Mouse (Mus musculus): ENCODE results near the gene Micu2. TPM values are rescaled to one million over a fixed set of nuclear protein-coding genes. Genes with fewer than 3 reads are reported as not detected.

Micu2 gene
- polyA plus RNA-seq, 1 experiment from 2014 or later: 54.1 TPM

- Histone ChIP-seq H3K36me3 (ENCODE audit: insufficient read depth) (0 out of 2 replicates have a peak, but pooled peaks cover 3% of the 10 kb centered on the region), H3K9ac (no peak overlapping the region), H3K4me2 (no peak overlapping the region), H3K4me3 (ENCODE audit: low read depth, low read length) (no peak overlapping the region), H3K4me1 (ENCODE audit: insufficient read depth) (no peaks in the 10 kb centered on the region), H3K27me3 (ENCODE audit: insufficient read depth, low read length) (no peaks in the 10 kb centered on the region), H3K27ac (ENCODE audit: low read depth) (no peak overlapping the region), H3K9me3 (ENCODE audit: low read depth, low read length) (no peaks in the 10 kb centered on the region)
- 87% methylated on average over 4 of the region's 4 CpGs for WGBS
- DNase-seq: no peak
- TF ChIP-seq CTCF (IDR thresholded peaks at IDR 0.05; ENCODE audit: low read depth): no peak
- no peak for ATAC-seq (ENCODE audit: insufficient read depth)
Observed at GRCm38 (mm10) chr14:57967080-57967797, 31.8 kb downstream of the Micu2 start.

- TF ChIP-seq CTCF (IDR thresholded peaks at IDR 0.05; ENCODE audit: low read depth): no peak
- no peaks in the 10 kb centered on the region for H3K27me3 ChIP-seq (ENCODE audit: insufficient read depth, low read length)
Observed at GRCm38 (mm10) chr14:57961861-57962260, 37.2 kb downstream of the Micu2 start.

GRCm38 (mm10) chr14:57951089-57951488, 48.0 kb downstream of the Micu2 start:
- no peaks in the 10 kb centered on the region for H3K4me1 ChIP-seq (ENCODE audit: insufficient read depth)
- no peak overlapping the region for H3K4me2 ChIP-seq
- no peaks in the 10 kb centered on the region for H3K9me3 ChIP-seq (ENCODE audit: low read depth, low read length)
- ATAC-seq (ENCODE audit: insufficient read depth) (no peak), DNase-seq (peak; percentile 61)
- peaks cover 8% of the 10 kb centered on the region for H3K36me3 ChIP-seq (ENCODE audit: insufficient read depth)
- peak; percentile 62 for TF ChIP-seq CTCF (IDR thresholded peaks at IDR 0.05; ENCODE audit: low read depth)
- H3K9ac ChIP-seq: no peak overlapping the region
- H3K4me3 ChIP-seq (ENCODE audit: low read depth, low read length): no peak overlapping the region
- no peaks in the 10 kb centered on the region for H3K27me3 ChIP-seq (ENCODE audit: insufficient read depth, low read length)
- WGBS: 27% methylated on average over 2 of the region's 2 CpGs
- H3K27ac ChIP-seq (ENCODE audit: low read depth): no peak overlapping the region

More at GRCm38 (mm10) chr14:57961861-57962260, 37.2 kb downstream of the Micu2 start:
- Histone ChIP-seq H3K4me1 (ENCODE audit: insufficient read depth) (no peaks in the 10 kb centered on the region), H3K4me2 (no peak overlapping the region), H3K27ac (ENCODE audit: low read depth) (no peak overlapping the region), H3K9me3 (ENCODE audit: low read depth, low read length) (no peaks in the 10 kb centered on the region), H3K9ac (no peak overlapping the region), H3K4me3 (ENCODE audit: low read depth, low read length) (no peak overlapping the region), H3K36me3 (ENCODE audit: insufficient read depth) (peaks cover 2% of the 10 kb centered on the region; the same call in 1 of the 2 replicates)
- no peak for DNase-seq
- WGBS: 53% methylated on average over 4 of the region's 4 CpGs
- ATAC-seq (ENCODE audit: insufficient read depth): no peak

- no peak overlapping the region for H3K4me2 ChIP-seq
- H3K27me3 ChIP-seq (ENCODE audit: insufficient read depth, low read length): no peaks in the 10 kb centered on the region
- H3K9ac ChIP-seq: no peak overlapping the region
- no peak overlapping the region for H3K27ac ChIP-seq (ENCODE audit: low read depth)
- H3K36me3 ChIP-seq (ENCODE audit: insufficient read depth): peaks cover 20% of the 10 kb centered on the region
- no peaks in the 10 kb centered on the region for H3K4me1 ChIP-seq (ENCODE audit: insufficient read depth)
- no peak for TF ChIP-seq CTCF (IDR thresholded peaks at IDR 0.05; ENCODE audit: low read depth)
- ATAC-seq (ENCODE audit: insufficient read depth) (no peak), DNase-seq (no peak)
- 74% methylated on average over 4 of the region's 4 CpGs for WGBS
- H3K4me3 ChIP-seq (ENCODE audit: low read depth, low read length): no peak overlapping the region
- H3K9me3 ChIP-seq (ENCODE audit: low read depth, low read length): no peaks in the 10 kb centered on the region
Observed at GRCm38 (mm10) chr14:57945834-57946233, 53.2 kb downstream of the Micu2 start.

GRCm38 (mm10) chr14:57937297-57937696, 61.8 kb downstream of the Micu2 start:
- no peak for TF ChIP-seq CTCF (IDR thresholded peaks at IDR 0.05; ENCODE audit: low read depth)
- Histone ChIP-seq H3K4me3 (ENCODE audit: low read depth, low read length) (no peak overlapping the region), H3K4me1 (ENCODE audit: insufficient read depth) (no peaks in the 10 kb centered on the region), H3K27ac (ENCODE audit: low read depth) (no peak overlapping the region), H3K36me3 (ENCODE audit: insufficient read depth) (peaks cover 11% of the 10 kb centered on the region), H3K4me2 (no peak overlapping the region), H3K9ac (no peak overlapping the region), H3K27me3 (ENCODE audit: insufficient read depth, low read length) (no peaks in the 10 kb centered on the region), H3K9me3 (ENCODE audit: low read depth, low read length) (no peaks in the 10 kb centered on the region)
- WGBS: 75% methylated on average over 6 of the region's 6 CpGs
- ATAC-seq (ENCODE audit: insufficient read depth) (no peak), DNase-seq (no peak)

GRCm38 (mm10) chr14:57934666-57935065, 64.4 kb downstream of the Micu2 start:
- WGBS: 92% methylated on average over 13 of the region's 13 CpGs
- TF ChIP-seq CTCF (IDR thresholded peaks at IDR 0.05; ENCODE audit: low read depth): no peak
- H3K27ac ChIP-seq (ENCODE audit: low read depth): no peak overlapping the region

GRCm38 (mm10) chr14:57933608-57934007, 65.5 kb downstream of the Micu2 start:
- WGBS: 73% methylated on average over 7 of the region's 7 CpGs
- H3K4me1 ChIP-seq (ENCODE audit: insufficient read depth): no peaks in the 10 kb centered on the region
- H3K4me3 ChIP-seq (ENCODE audit: low read depth, low read length): no peak overlapping the region
- H3K27ac ChIP-seq (ENCODE audit: low read depth): no peak overlapping the region
- H3K27me3 ChIP-seq (ENCODE audit: insufficient read depth, low read length): no peaks in the 10 kb centered on the region
- no peaks in the 10 kb centered on the region for H3K9me3 ChIP-seq (ENCODE audit: low read depth, low read length)
- no peak overlapping the region for H3K9ac ChIP-seq
- no peak for DNase-seq
- H3K4me2 ChIP-seq: no peak overlapping the region
- TF ChIP-seq CTCF (IDR thresholded peaks at IDR 0.05; ENCODE audit: low read depth): no peak
- H3K36me3 ChIP-seq (ENCODE audit: insufficient read depth): peaks cover 12% of the 10 kb centered on the region; the same call in 1 of the 2 replicates
- no peak for ATAC-seq (ENCODE audit: insufficient read depth)

More at GRCm38 (mm10) chr14:57934666-57935065, 64.4 kb downstream of the Micu2 start:
- Histone ChIP-seq H3K36me3 (ENCODE audit: insufficient read depth) (peaks cover 13% of the 10 kb centered on the region; the same call in 1 of the 2 replicates), H3K4me2 (no peak overlapping the region), H3K9ac (no peak overlapping the region), H3K4me1 (ENCODE audit: insufficient read depth) (no peaks in the 10 kb centered on the region), H3K9me3 (ENCODE audit: low read depth, low read length) (no peaks in the 10 kb centered on the region), H3K4me3 (ENCODE audit: low read depth, low read length) (no peak overlapping the region), H3K27me3 (ENCODE audit: insufficient read depth, low read length) (no peaks in the 10 kb centered on the region)
- ATAC-seq (ENCODE audit: insufficient read depth) (no peak), DNase-seq (no peak)

Measured in lung, embryonic 14.5 days (tissue).